Mouse (Mus musculus): ENCODE data around the gene E2f7.

DNA sequence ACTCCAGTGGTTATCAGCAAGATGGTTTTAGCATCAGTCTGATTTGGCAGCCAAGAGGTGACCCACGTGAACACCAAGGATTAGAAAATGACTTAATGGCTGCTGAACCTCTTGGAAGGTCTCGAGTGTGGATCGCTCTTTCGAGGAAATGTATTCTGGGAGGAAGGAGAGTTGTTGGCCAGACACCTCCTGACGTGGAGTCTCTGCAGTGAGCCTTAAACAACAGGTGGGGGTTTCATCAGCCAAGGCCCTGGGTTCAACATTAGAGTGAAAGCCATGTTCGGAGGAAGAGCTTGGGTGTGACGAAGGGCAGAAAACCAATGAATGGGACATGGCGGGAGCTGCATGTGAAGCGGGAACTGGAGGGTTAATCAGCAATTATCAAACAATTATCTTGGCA is 3.8 kb downstream of the E2f7 start:
- TF ChIP-seq CEBPB (IDR thresholded peaks at IDR 0.05; ENCODE audit: low read depth) (no peak), CTCF (IDR thresholded peaks at IDR 0.05; ENCODE audit: control insufficient read depth, insufficient read depth, insufficient read length) (no peak)
